Mouse (Mus musculus) intestine, embryonic 14.5 days (tissue): Measurements from ENCODE around the gene Met. TPM values are rescaled to one million over a fixed set of nuclear protein-coding genes. Genes with fewer than 3 reads are reported as not detected.

Experiments used
- ATAC-seq: fragments of 200-750 bp; cut with Nextera tagmentation; replicated peaks from 2 replicates; pipeline ENCODE4 v1.8.0; 2017; ENCODE audit warnings: low read depth, moderate number of reproducible peaks, moderate TSS enrichment, moderate library complexity; ENCODE audit not compliant: low FRiP score, low TSS enrichment
- DNase-seq: peaks from one replicate; pipeline ENCODE4 v3.0.0-alpha.2; 2018; ENCODE audit warnings: low spot score
- H3K27ac ChIP-seq: fragments of 300-500 bp; sonication (generic); 2 replicates; pipeline ENCODE4 v1.5.1; 2014; ENCODE audit warnings: low read depth, mild to moderate bottlenecking, control low read depth
- H3K27me3 ChIP-seq: fragments of 300-500 bp; sonication (generic); replicated peaks from 2 replicates; pipeline ENCODE4 v1.6.1; 2014; ENCODE audit warnings: low read length, control low read depth; ENCODE audit not compliant: control insufficient read depth, insufficient read depth
- H3K36me3 ChIP-seq: fragments of 300-500 bp; sonication (generic); 2 replicates; pipeline ENCODE4 v1.6.1; 2014; ENCODE audit warnings: low read length, control low read depth; ENCODE audit not compliant: control insufficient read depth, insufficient read depth
- H3K4me1 ChIP-seq: fragments of 300-500 bp; sonication (generic); replicated peaks from 2 replicates; pipeline ENCODE4 v1.6.1; 2014; ENCODE audit warnings: low read length, control low read depth, mixed read lengths; ENCODE audit not compliant: control insufficient read depth, insufficient read depth
- H3K4me2 ChIP-seq: fragments of 300-500 bp; sonication (generic); 2 replicates; pipeline ENCODE4 v1.6.1; 2014; ENCODE audit warnings: low read length
- H3K4me3 ChIP-seq: fragments of 300-500 bp; sonication (generic); 2 replicates; pipeline ENCODE4 v1.5.1; 2014; ENCODE audit warnings: low read depth, low read length, control low read depth, mixed read lengths
- H3K9ac ChIP-seq: fragments of 300-500 bp; sonication (generic); 2 replicates; pipeline ENCODE4 v1.6.1; 2014; ENCODE audit warnings: mild to moderate bottlenecking, low read length
- H3K9me3 ChIP-seq: fragments of 300-500 bp; sonication (generic); 2 replicates; pipeline ENCODE4 v1.6.1; 2016; ENCODE audit warnings: low read length, control low read depth; ENCODE audit not compliant: control insufficient read depth
- WGBS: fragments of 180-500 bp; shearing (Covaris S2); extraction: QIAGEN DNeasy Blood & Tissue Kit; methylation state at CpG from one replicate; pipeline ENCODE4 v1.1.7; 2014; 5-methylcytosine and 5-hydroxymethylcytosine counted together
- polyA plus RNA-seq: library from polyadenylated mRNA; unstranded; fragments of >200 nt; fragmentation: Nextera tagmentation; extraction: Ambion mirVana; gene quantifications from 2 replicates; pipeline ENCODE4 v1.2.1, GENCODE M21; 2014

Met gene
- 17.7 and 20.0 TPM in 2 replicates for polyA plus RNA-seq

DNA sequence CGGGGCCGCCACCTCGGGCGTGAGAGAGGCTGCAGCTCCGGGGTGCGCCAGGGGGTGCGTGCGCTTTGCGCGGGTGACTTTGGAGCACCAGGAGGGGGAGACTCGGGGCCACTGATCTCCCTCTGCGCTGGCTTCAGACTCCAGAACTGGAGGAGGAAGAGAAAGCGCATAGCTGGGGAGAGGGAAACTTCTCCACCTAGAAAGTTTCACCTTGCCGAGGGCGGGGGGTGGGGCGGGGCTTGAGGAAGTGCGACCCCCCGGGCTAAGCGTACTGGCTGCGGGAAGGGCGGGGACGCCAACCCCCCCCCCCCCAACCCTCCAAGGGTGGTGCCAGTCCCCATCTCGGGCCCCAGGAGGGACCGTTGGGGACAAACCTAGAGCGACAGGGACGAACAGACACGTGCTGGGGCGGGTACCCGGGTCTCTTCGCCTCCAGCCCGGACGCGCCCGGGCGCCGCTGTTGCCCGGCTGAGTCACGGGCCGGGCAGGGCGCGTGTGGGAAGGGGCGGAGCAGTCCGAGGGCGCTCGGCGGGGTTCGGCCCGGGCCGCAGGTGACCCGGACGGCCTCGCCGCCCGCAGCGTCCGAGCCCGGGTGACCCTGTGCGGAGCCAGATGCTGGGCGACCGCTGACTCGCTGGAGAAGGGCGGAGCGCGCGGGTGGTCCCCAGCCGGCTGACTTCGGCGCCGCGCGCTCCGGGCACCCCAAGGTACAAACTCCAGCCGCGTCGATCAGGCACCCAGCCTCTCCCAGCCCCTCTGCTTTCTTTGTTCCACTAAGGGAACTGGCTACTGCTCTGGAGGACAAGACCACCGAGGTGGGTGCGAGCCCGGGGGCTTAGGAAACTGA is at the start of gene Met:
Met (plus strand) TSS at position 367 of the 847 bp plus-strand sequence.
- DNase-seq (peak; percentile 84), ATAC-seq (peak; percentile 93)
- Histone ChIP-seq H3K36me3 (no peaks in the 10 kb centered on the region), H3K4me1 (no peaks in the 10 kb centered on the region), H3K27ac (peak within 1 kb of the TSS; percentile 80), H3K9ac (peak within 1 kb of the TSS; percentile 66), H3K4me3 (peak within 1 kb of the TSS; percentile 66), H3K4me2 (peak within 1 kb of the TSS; percentile 92), H3K27me3 (peaks cover 8% of the 10 kb centered on the region; the same call in 1 of the 2 replicates), H3K9me3 (no peaks in the 10 kb centered on the region)
- WGBS = under 1% methylated on average over 72 of the region's 78 CpGs

DNA sequence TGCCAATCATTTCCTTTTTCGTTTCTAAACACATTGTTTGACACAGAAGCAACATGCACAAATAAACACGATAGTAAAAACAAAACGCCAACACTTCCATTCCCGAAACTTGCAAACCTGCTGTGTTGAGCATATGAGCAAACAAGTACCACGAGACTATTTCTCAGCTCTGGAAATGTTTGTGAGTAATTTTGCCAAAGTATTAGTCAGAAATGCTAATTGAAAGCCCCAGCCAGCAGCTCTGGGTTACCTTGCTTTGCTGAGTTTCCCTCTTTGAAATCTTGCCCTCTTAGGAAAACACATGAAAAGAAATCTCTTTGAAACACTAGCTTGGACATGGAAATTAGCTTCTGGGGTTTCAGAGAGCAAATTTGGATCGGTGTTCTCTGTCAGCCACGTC is 45.4 kb upstream of the Met start:
- H3K4me1 ChIP-seq = no peaks in the 10 kb centered on the region
- ATAC-seq (no peak), DNase-seq (no peak)
- H3K4me3 ChIP-seq = no peak overlapping the region
- H3K36me3 ChIP-seq = no peaks in the 10 kb centered on the region
- no peak overlapping the region for H3K27ac ChIP-seq
- H3K4me2 ChIP-seq = no peak overlapping the region
- 80% methylated on average over 7 of the region's 7 CpGs for WGBS
- no peaks in the 10 kb centered on the region for H3K27me3 ChIP-seq
- H3K9ac ChIP-seq = no peak overlapping the region
- H3K9me3 ChIP-seq = no peaks in the 10 kb centered on the region

DNA sequence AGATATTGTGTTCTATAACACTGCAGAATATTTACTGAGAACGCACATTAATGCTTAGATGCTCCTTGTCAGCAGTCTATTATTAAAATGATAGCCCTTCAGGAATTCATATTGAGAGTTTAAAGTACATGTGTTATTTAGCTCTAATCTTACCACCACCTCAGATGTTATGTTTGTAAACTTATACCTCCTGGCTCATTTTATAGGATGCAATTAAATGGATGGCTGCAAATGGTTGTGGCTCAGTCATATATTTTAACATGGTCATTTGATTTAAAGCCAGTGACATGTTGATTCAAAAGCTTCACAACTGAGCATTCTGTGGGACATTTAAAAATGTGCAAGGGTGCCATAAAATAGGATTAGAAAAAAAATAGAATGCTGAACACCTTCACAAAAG is 41.2 kb upstream of the Met start:
- 84% methylated on average over 1 of the region's 1 CpGs for WGBS
- Histone ChIP-seq H3K9ac (no peak overlapping the region), H3K4me3 (no peak overlapping the region), H3K4me1 (no peaks in the 10 kb centered on the region), H3K27me3 (no peaks in the 10 kb centered on the region), H3K27ac (no peak overlapping the region), H3K9me3 (no peaks in the 10 kb centered on the region), H3K36me3 (no peaks in the 10 kb centered on the region), H3K4me2 (no peak overlapping the region)
- no peak for ATAC-seq
- no peak for DNase-seq

DNA sequence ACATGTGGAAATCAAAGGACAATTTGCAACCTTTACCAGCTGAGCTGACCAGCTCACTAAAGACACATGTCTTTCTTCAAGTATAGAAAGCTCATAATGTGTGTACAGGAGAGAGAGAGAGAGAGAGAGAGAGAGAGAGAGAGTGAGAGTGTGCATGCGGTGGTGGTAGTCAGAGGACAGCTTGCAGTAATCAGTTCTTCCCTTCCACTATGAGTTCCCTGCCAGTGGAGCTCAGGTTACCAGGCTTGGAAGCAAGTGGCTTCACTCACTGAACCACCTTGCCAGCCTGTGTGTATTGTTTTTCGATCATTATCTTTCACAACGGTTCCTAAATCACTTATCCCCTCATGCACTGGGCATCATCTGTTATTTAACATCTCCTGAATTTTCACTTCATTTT is 34.6 kb upstream of the Met start:
- ATAC-seq = no peak
- no peak for DNase-seq

DNA sequence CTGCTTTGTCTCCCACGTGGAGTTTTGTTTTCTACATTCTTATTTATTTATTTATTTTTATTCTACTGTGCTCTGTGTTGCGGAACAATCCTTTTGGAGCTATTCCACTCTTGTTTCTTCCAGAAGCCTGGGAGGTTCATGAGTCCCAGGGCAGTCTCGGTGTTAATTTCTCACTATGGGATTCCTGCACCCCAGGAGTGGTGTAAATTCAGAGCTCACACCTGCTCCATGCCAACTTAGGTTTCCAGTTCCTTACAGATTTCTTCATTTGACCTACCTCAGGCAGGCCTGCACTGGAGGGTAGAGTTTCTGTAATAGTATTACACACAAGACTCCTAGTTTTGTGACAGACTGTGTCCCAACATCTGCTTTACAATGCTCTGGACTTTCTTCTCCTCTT is 34.0 kb upstream of the Met start:
- no peak overlapping the region for H3K9ac ChIP-seq
- no peaks in the 10 kb centered on the region for H3K4me1 ChIP-seq
- ATAC-seq = no peak

More for the DNA sequence above, 34.6 kb upstream of the Met start:
- Histone ChIP-seq H3K27me3 (no peaks in the 10 kb centered on the region), H3K4me2 (no peak overlapping the region), H3K27ac (no peak overlapping the region), H3K36me3 (no peaks in the 10 kb centered on the region), H3K4me1 (no peaks in the 10 kb centered on the region), H3K4me3 (no peak overlapping the region), H3K9ac (no peak overlapping the region), H3K9me3 (no peaks in the 10 kb centered on the region)
- WGBS = 67% methylated on average over 3 of the region's 3 CpGs

DNA sequence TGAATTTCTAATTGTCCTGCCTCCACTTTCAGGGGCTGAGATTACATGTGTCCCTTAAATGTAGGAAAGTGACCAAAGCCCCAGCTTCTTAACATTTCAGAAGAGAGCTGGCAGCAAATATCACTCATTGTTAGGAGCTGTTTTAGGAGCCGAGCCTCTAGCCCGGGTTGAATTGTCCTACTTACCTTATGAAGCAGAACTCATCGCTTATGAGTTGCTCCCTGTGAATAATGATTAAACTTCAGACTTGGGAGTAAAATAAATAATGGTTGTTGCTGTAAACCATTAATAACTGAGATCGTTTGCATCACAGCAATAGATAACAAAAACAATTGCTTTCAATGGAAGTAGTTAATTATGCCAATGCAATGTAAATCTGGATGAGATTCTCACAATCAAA is 20.3 kb upstream of the Met start:
- no peaks in the 10 kb centered on the region for H3K4me1 ChIP-seq
- 88% methylated on average over 4 of the region's 4 CpGs for WGBS
- DNase-seq = no peak
- no peak overlapping the region for H3K4me2 ChIP-seq
- H3K4me3 ChIP-seq = no peak overlapping the region
- H3K9me3 ChIP-seq = no peaks in the 10 kb centered on the region
- no peak for ATAC-seq
- H3K9ac ChIP-seq = no peak overlapping the region
- H3K27me3 ChIP-seq = no peaks in the 10 kb centered on the region
- no peaks in the 10 kb centered on the region for H3K36me3 ChIP-seq
- no peak overlapping the region for H3K27ac ChIP-seq

More for the DNA sequence above, 34.0 kb upstream of the Met start:
- no peaks in the 10 kb centered on the region for H3K27me3 ChIP-seq
- H3K4me2 ChIP-seq = no peak overlapping the region
- no peak overlapping the region for H3K27ac ChIP-seq
- no peak overlapping the region for H3K4me3 ChIP-seq
- WGBS = 81% methylated on average over 3 of the region's 3 CpGs
- DNase-seq = no peak
- H3K36me3 ChIP-seq = no peaks in the 10 kb centered on the region
- H3K9me3 ChIP-seq = no peaks in the 10 kb centered on the region

DNA sequence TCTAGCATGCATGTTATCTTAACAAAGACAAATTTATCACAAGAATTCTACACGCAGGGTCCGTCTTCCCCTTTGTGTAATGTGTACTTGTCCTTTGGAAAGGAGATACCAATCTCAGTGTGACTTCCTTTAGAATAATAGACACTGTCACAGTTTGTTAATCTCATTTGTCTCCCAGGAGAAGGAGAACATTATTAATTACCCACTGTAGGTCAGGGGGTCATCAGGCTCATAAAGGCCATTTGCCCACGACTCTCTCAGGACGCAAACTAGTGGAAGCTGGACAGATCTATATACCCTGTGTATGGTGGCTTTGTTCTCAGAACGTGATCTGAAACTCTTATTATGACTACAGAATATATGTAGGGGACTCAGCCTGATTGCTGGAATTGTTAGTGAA is 12.3 kb upstream of the Met start:
- ATAC-seq (no peak), DNase-seq (no peak)
- no peak overlapping the region for H3K9ac ChIP-seq
- 40% methylated on average over 5 of the region's 5 CpGs for WGBS
- no peaks in the 10 kb centered on the region for H3K9me3 ChIP-seq
- no peak overlapping the region for H3K4me3 ChIP-seq
- H3K4me2 ChIP-seq = no peak overlapping the region
- no peaks in the 10 kb centered on the region for H3K27me3 ChIP-seq
- H3K27ac ChIP-seq = no peak overlapping the region
- no peaks in the 10 kb centered on the region for H3K4me1 ChIP-seq
- H3K36me3 ChIP-seq = no peaks in the 10 kb centered on the region

DNA sequence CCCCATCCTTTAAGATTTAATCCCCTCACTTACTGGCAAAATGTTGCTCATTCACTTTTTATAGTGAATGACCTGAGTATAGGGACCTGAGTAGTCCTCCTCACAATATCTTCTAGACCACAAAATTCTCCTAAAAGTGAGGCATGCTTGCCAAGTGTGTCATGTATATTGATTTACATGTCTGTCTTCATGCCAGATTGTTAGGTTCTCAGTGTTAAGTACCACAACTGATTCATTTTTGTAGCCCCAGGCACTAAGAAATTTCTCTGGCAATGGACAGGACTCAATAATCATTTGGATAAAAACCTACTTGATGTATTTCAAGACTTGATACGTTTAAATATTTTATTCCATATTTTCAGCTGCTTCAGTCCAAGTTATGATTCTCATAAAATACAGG is 8.5 kb upstream of the Met start:
- Histone ChIP-seq H3K36me3 (no peaks in the 10 kb centered on the region), H3K9ac (no peak overlapping the region), H3K27ac (no peak overlapping the region), H3K4me3 (no peak overlapping the region), H3K4me1 (no peaks in the 10 kb centered on the region), H3K9me3 (no peaks in the 10 kb centered on the region), H3K4me2 (no peak overlapping the region), H3K27me3 (no peaks in the 10 kb centered on the region)
- DNase-seq (no peak), ATAC-seq (no peak)
- 95% methylated on average over 1 of the region's 1 CpGs for WGBS

DNA sequence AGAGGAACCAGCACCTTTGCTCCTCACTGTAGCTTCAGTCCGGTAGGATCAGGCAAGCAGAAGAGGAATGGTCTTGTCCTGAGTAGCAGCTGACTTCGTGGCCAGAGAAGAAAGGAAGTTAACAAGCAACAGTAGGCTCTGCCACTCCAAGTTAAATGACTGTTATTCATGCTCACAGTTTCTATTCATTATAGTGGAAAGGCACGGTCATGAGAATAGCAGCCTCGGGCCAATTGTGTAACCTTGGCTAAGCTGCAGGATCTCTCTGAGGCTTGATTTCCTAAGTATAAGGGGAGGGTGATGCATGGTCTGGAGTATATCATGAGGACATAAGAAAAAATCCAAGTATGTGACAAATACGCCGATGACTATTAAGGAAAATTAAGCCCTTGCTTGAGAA is 4.0 kb upstream of the Met start:
- Histone ChIP-seq H3K9ac (no peak overlapping the region), H3K36me3 (no peaks in the 10 kb centered on the region), H3K4me3 (no peak overlapping the region), H3K4me1 (no peaks in the 10 kb centered on the region), H3K9me3 (no peaks in the 10 kb centered on the region), H3K4me2 (no peak overlapping the region), H3K27me3 (peaks cover 4% of the 10 kb centered on the region; the same call in 1 of the 2 replicates), H3K27ac (no peak overlapping the region)
- WGBS = 72% methylated on average over 6 of the region's 6 CpGs
- DNase-seq (no peak), ATAC-seq (no peak)
